Mouse (Mus musculus) brain, embryonic 14.5 days (tissue): ENCODE data around the gene Zfp661.

ENCODE experiments used
- CTCF ChIP-seq: fragments of 200-500 bp; IDR thresholded peaks from 2 replicates; pipeline ENCODE4 v1.5.1; 2012; ENCODE audit warnings: inconsistent platforms, mild to moderate bottlenecking, moderate library complexity, borderline replicate concordance; ENCODE audit not compliant: insufficient read depth, insufficient read length; ENCODE audit errors: extremely low read depth
- POLR2A ChIP-seq: fragments of 200-500 bp; IDR thresholded peaks from 2 replicates; pipeline ENCODE4 v1.6.1; 2012; ENCODE audit warnings: mild to moderate bottlenecking, inconsistent platforms, borderline replicate concordance; ENCODE audit not compliant: poor library complexity, insufficient read depth, insufficient read length, severe bottlenecking; ENCODE audit errors: extremely low read depth

DNA sequence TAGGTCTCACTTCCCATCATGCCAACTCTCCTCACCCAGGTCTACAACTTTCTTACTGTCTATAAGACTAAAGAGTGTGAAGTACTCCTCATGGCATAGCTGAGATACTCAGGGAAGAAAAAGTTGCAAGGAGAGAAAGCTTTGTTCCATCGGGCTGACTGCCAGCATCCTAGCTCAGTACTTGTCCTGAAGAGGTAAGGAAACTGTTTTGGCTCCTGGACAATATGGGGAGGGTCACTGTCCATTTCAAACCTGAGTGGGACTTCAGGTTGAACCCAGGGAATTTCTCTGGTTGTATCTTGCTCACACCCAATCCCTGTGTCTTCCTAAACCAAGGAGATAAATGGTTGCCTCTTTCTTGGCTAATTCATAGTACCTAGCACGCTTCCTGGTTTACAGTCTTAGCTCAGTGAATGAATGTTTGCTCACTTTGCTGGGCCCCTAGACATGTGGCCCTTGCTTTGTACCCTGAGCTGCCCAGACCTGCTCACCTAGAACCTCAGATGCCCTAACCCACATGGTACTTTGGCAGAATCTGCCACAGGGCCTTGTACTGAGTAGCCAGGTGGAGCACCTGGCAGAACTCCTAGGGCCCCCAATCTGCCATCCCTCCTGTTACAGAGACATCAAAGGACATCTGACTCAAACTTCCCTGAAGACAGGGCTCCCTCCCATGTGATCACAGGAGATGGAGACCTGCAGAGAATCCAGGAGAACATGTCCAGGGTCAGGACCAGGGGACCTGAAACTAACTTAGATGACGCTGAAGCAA lies 61.7 kb downstream of the Zfp661 start:
- no peak for TF ChIP-seq CTCF
- no peak for TF ChIP-seq POLR2A
